Mouse (Mus musculus): Measurements from ENCODE around the gene Enthd1. TPM values are rescaled to one million over a fixed set of nuclear protein-coding genes. Genes with fewer than 3 reads are reported as not detected.

Enthd1 gene
- polyA plus RNA-seq, 1 experiment from 2014 or later = not detected

DNA sequence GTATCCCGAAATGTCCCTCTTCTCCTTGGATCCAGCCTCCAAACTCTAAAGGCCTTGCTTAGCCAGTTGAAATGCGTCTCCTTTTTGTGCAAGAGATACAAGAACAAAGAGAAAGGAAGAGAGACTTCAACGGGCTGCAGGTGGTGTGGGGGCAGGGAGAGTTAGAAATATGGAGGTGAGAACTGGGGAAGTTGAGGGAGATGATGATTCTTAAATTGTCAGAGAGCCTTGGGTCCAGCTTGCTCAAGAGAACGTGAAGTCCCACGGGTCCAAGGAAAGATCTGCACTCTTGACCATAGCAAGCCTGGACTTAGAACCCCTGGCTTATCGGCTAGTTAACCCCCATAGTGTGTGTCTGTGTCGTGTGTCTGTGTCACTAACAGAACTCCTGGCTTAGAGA lies 6.7 kb upstream of the Enthd1 start:
- Histone ChIP-seq H3K27ac (no peak overlapping the region), H3K4me3 (no peak overlapping the region), H3K9ac (no peak overlapping the region), H3K36me3 (no peaks in the 10 kb centered on the region), H3K9me3 (no peaks in the 10 kb centered on the region), H3K4me1 (replicated peaks) (no peaks in the 10 kb centered on the region), H3K27me3 (0 out of 2 replicates have a peak, but pooled peaks cover 10% of the 10 kb centered on the region), H3K4me2 (no peak overlapping the region)
- 72% methylated on average over 7 of the region's 7 CpGs for WGBS
- no peak for ATAC-seq (ENCODE audit: low FRiP score)

DNA sequence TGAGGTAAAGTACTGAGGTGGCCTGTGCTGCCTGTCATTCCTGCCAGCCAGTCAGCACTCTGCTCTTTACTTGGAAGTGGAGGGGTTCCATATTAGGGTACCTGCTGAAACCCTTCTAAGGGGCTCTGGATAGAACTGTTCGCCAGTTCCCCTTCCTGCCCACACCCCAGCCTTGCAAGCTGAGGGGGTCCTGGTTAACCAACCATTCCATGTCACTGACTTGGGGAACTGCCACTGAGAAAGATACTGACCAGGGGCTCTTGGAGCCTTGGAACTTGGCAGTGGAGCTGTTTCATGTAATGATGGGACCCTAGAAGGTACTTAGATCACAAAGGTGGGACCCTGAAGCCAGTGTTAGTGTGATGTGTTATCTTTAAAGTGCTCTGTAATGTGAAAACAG lies 5.3 kb upstream of the Enthd1 start:
- Histone ChIP-seq H3K4me1 (replicated peaks) (no peaks in the 10 kb centered on the region), H3K27me3 (0 out of 2 replicates have a peak, but pooled peaks cover 10% of the 10 kb centered on the region), H3K36me3 (no peaks in the 10 kb centered on the region), H3K4me3 (no peak overlapping the region), H3K9me3 (no peaks in the 10 kb centered on the region), H3K9ac (no peak overlapping the region), H3K4me2 (no peak overlapping the region), H3K27ac (no peak overlapping the region)
- ATAC-seq (ENCODE audit: low FRiP score) = no peak
- WGBS = 95% methylated on average over 1 of the region's 1 CpGs

DNA sequence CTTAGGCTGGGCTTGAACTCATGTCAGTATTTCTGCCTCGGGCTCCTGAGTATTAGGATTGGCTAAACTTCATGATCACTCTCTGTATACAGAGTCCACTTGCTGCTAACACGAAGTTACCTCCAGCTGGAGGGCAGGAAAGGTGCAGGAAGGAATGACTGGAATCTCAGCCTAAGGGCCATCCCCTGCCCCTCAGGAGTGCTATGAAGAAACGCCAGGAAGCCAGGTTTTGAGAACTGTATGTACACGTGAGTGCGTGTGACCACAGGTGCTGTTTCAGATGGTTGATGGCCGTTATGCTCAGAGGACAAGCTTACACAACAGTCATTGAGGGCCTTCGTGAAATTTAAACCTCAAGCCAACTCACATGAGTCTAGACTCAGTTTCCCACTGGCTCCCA lies 4.2 kb upstream of the Enthd1 start:
- Histone ChIP-seq H3K36me3 (no peaks in the 10 kb centered on the region), H3K9ac (no peak overlapping the region), H3K4me1 (replicated peaks) (no peaks in the 10 kb centered on the region), H3K9me3 (no peaks in the 10 kb centered on the region), H3K27ac (no peak overlapping the region), H3K4me3 (no peak overlapping the region), H3K27me3 (0 out of 2 replicates have a peak, but pooled peaks cover 10% of the 10 kb centered on the region), H3K4me2 (no peak overlapping the region)
- ATAC-seq (ENCODE audit: low FRiP score) = no peak
- WGBS = 84% methylated on average over 7 of the region's 7 CpGs

DNA sequence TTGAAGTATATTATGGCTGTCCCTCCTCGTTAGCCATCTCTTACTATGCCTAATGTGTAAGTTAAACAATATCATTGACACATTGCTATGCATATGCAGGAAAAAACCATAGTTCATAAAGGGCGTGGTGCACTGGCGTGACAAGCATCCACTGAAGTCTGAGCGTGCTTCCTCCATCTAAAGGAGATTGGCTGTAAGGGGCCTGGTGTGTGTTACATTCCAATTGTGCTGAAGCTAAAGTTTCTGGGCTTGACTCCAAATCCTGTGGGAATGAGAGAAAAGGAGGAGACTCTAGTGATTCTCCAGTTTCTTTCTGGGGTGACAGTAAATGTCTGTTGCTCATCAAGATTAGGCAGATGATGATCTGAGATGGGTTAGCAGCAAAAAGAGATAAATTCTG lies 2.8 kb upstream of the Enthd1 start:
- H3K4me3 ChIP-seq = no peak overlapping the region
- no peak for ATAC-seq (ENCODE audit: low FRiP score)
- H3K9me3 ChIP-seq = no peaks in the 10 kb centered on the region
- no peak overlapping the region for H3K27ac ChIP-seq
- H3K4me2 ChIP-seq = no peak overlapping the region
- no peaks in the 10 kb centered on the region for H3K36me3 ChIP-seq
- H3K4me1 ChIP-seq (replicated peaks) = no peaks in the 10 kb centered on the region
- 75% methylated on average over 4 of the region's 4 CpGs for WGBS
- no peak overlapping the region for H3K9ac ChIP-seq
- 0 out of 2 replicates have a peak, but pooled peaks cover 10% of the 10 kb centered on the region for H3K27me3 ChIP-seq

GRCm38 (mm10) chr15:80567139-80567538 lies 2.2 kb upstream of the Enthd1 start:
- 91% methylated on average over 3 of the region's 3 CpGs for WGBS
- Histone ChIP-seq H3K36me3 (no peaks in the 10 kb centered on the region), H3K9ac (no peak overlapping the region), H3K9me3 (no peaks in the 10 kb centered on the region), H3K4me2 (no peak overlapping the region), H3K4me1 (replicated peaks) (no peaks in the 10 kb centered on the region), H3K27me3 (0 out of 2 replicates have a peak, but pooled peaks cover 5% of the 10 kb centered on the region), H3K4me3 (no peak overlapping the region), H3K27ac (no peak overlapping the region)
- no peak for ATAC-seq (ENCODE audit: low FRiP score)

- Histone ChIP-seq H3K4me1 (replicated peaks) (no peaks in the 10 kb centered on the region), H3K9me3 (no peaks in the 10 kb centered on the region), H3K9ac (no peak overlapping the region), H3K27ac (no peak overlapping the region), H3K4me2 (no peak overlapping the region), H3K27me3 (0 out of 2 replicates have a peak, but pooled peaks cover 5% of the 10 kb centered on the region), H3K36me3 (no peaks in the 10 kb centered on the region), H3K4me3 (no peak overlapping the region)
- 94% methylated on average over 6 of the region's 6 CpGs for WGBS
- no peak for ATAC-seq (ENCODE audit: low FRiP score)
These were observed 1.7 kb upstream of the Enthd1 start for GRCm38 (mm10) chr15:80566696-80567095.

GRCm38 (mm10) chr15:80563634-80564208 lies 1.2 kb downstream of the Enthd1 start:
- Histone ChIP-seq H3K9me3 (no peaks in the 10 kb centered on the region), H3K4me2 (no peak overlapping the region), H3K36me3 (no peaks in the 10 kb centered on the region), H3K27ac (no peak overlapping the region), H3K4me1 (replicated peaks) (no peaks in the 10 kb centered on the region), H3K4me3 (no peak overlapping the region), H3K27me3 (no peaks in the 10 kb centered on the region), H3K9ac (no peak overlapping the region)
- 93% methylated on average over 6 of the region's 6 CpGs for WGBS
- no peak for ATAC-seq (ENCODE audit: low FRiP score)

DNA sequence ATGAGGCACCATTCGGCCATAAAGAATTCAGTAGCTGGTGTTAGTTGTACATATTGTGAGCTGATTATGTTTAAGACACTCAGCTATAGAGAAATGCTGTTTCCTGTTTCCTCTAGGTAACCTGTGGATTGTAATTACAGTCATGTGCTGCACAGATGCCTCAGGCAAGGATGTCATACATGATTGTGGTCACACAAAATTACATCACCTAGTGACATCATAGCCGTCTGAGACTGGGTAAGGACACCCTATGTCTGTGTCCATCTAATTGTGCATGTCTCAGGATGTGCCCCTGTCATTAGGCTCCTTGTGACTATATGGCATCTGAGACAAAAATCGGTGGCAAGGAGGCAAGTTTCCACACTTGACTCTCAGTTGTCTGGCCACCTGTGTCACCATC lies 2.5 kb downstream of the Enthd1 start:
- no peak for ATAC-seq (ENCODE audit: low FRiP score)
- no peaks in the 10 kb centered on the region for H3K27me3 ChIP-seq

DNA sequence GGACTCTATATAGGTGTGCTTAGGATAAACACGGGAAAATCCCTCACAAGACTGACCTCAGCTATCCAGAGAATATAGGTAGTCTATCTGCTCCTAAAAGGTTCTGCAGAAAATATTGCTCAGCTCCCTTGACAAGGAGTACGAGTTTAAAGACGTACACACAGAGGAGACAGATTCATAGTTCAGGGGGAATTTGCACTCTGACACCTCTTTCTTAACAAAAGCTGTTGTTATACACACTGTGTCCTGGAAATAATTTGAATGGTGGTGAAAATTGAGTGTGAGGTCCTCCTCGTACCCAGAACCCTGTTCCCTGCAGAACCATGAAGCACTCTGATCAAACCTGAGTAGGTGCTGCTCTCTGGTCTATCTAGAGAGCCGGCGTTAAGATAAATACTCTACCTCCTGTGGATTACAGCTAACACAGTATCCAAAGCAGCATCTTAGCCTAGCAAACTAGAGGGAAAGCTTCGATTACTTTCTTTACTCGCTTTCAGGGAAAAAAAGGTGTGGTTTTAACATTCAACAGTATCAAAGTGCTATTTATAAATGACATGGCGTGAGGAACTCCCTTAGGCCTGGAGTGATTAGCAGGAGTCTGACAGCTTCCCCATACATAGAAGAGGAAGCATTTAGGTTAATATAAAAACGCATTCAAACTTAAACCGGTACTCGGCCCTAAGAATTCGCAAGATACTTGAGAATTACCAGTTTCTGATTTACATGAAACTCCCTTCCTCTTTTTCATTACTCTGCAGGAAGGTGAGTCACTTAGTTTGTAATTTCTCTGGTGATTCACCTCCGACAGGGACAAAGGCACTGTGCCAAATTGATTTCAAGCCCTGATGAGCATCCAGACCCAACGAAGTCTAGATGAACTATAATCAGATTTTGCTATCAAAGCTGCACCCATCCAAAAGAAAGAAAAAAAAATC lies 4.0 kb downstream of the Enthd1 start:
- Histone ChIP-seq H3K36me3 (no peaks in the 10 kb centered on the region), H3K4me1 (replicated peaks) (no peaks in the 10 kb centered on the region), H3K4me3 (no peak overlapping the region), H3K9ac (no peak overlapping the region), H3K27me3 (no peaks in the 10 kb centered on the region), H3K27ac (no peak overlapping the region), H3K9me3 (no peaks in the 10 kb centered on the region), H3K4me2 (no peak overlapping the region)
- ATAC-seq (ENCODE audit: low FRiP score) = no peak
- 64% methylated on average over 15 of the region's 15 CpGs for WGBS

More for the DNA sequence above, 2.5 kb downstream of the Enthd1 start:
- 82% methylated on average over 3 of the region's 3 CpGs for WGBS
- H3K4me2 ChIP-seq = no peak overlapping the region
- H3K9me3 ChIP-seq = no peaks in the 10 kb centered on the region
- H3K4me1 ChIP-seq (replicated peaks) = no peaks in the 10 kb centered on the region
- no peak overlapping the region for H3K27ac ChIP-seq
- H3K9ac ChIP-seq = no peak overlapping the region
- no peaks in the 10 kb centered on the region for H3K36me3 ChIP-seq
- H3K4me3 ChIP-seq = no peak overlapping the region

- H3K4me2 ChIP-seq = no peak overlapping the region
- no peak overlapping the region for H3K9ac ChIP-seq
- H3K36me3 ChIP-seq = no peaks in the 10 kb centered on the region
- H3K27me3 ChIP-seq = no peaks in the 10 kb centered on the region
- no peaks in the 10 kb centered on the region for H3K4me1 ChIP-seq (replicated peaks)
- H3K9me3 ChIP-seq = no peaks in the 10 kb centered on the region
- H3K4me3 ChIP-seq = no peak overlapping the region
- WGBS = 65% methylated on average over 14 of the region's 14 CpGs
- no peak for ATAC-seq (ENCODE audit: low FRiP score)
- no peak overlapping the region for H3K27ac ChIP-seq
These were observed 5.0 kb downstream of the Enthd1 start for GRCm38 (mm10) chr15:80559978-80560377.

DNA sequence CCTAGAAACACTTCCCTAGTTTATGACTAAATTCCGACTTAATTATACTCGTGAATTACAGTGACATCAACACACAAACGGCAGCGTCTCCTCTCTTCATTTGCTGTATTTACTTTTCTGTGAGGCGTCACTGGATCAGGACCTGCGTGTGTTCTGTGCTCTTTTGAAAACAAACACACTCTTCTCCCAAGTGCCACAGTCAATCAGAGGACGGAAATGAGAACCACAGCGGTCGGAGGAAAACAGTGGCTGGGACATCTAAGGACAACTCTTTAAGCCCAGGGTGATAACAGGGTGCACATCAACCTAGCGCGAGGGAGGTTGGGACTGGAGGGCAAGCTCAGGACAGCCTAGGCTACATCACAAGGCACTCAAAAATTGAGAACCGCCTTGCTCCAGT lies 5.4 kb downstream of the Enthd1 start:
- H3K9ac ChIP-seq = no peak overlapping the region
- no peak overlapping the region for H3K4me2 ChIP-seq
- no peak overlapping the region for H3K27ac ChIP-seq
- no peaks in the 10 kb centered on the region for H3K27me3 ChIP-seq
- H3K36me3 ChIP-seq = no peaks in the 10 kb centered on the region
- ATAC-seq (ENCODE audit: low FRiP score) = no peak
- H3K9me3 ChIP-seq = no peaks in the 10 kb centered on the region
- no peak overlapping the region for H3K4me3 ChIP-seq
- H3K4me1 ChIP-seq (replicated peaks) = no peaks in the 10 kb centered on the region
- 69% methylated on average over 12 of the region's 12 CpGs for WGBS

- Histone ChIP-seq H3K36me3 (no peaks in the 10 kb centered on the region), H3K9me3 (no peaks in the 10 kb centered on the region), H3K4me1 (replicated peaks) (no peaks in the 10 kb centered on the region), H3K27ac (no peak overlapping the region), H3K4me2 (no peak overlapping the region), H3K27me3 (no peaks in the 10 kb centered on the region), H3K9ac (no peak overlapping the region), H3K4me3 (no peak overlapping the region)
- ATAC-seq (ENCODE audit: low FRiP score) = no peak
- 74% methylated on average over 4 of the region's 4 CpGs for WGBS
These were observed 7.2 kb downstream of the Enthd1 start for GRCm38 (mm10) chr15:80557745-80558144.

All from hindbrain, embryonic 13.5 days (tissue).